Mouse (Mus musculus): ENCODE measurements at regions not wholly inside any gene's neighbourhood (a gene's known extent, or its start where the extent isn't known, plus 50 kb on each side); places are given as distances from the start of the nearest gene placed in this dataset.
"Not testable (repeated sequence)": the region's sequence is repeated elsewhere in the genome, so short reads cannot be mapped to it uniquely, and the experiment has no call there.

DNA sequence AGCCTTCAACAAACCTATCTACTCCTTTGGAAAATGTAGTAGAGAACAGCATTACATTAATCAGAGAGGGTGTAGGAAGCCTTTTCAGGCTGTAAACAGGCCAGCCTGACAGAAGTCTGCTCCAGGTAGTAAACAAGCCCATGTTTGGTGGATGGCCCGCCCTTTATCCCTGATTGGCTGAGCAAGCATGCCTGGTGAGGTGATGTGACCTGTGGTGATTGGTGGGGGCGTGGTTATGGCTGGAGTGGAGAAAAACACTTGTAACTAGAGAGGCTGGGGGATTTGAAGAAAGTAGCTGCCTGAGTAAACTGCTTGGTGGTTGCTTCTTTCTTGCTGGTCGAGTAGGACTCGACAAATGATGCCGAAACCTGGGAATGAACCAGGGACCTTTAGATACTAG is 621.3 kb upstream of the Dsel start:
- H3K36me3 ChIP-seq; H3K4me3 ChIP-seq; H3K4me1 ChIP-seq; H3K27ac ChIP-seq; H3K27me3 ChIP-seq (ENCODE audit: low read depth, poor library complexity, severe bottlenecking); DNase-seq (ENCODE audit: low spot score); H3K9me3 ChIP-seq (replicated peaks): not testable (repeated sequence)
- 86% methylated on average over 5 of the region's 5 CpGs for WGBS

DNA sequence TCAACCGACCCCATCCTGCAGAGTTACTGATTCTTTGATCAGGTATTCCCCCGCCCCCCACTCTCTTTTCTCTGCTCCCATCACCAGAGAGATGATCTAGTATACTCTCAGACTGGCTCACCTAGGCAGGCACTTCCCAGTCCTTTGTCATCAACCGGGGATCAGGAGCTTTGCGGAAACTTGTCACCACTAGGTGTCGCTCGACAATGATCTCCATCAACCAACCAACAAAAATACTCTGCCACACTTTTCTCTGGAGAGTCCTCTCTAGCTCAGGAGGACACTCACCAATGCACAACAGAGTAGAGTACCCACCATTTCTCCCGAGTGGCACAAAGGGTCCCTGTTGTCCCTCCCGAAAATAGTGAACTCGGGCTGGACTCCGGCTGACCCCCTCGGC is 591.3 kb upstream of the Dsel start:
- no peak overlapping the region for H3K27ac ChIP-seq
- H3K27me3 ChIP-seq (ENCODE audit: low read depth, poor library complexity, severe bottlenecking), result no peaks in the 10 kb centered on the region
- no peaks in the 10 kb centered on the region for H3K9me3 ChIP-seq (replicated peaks)
- H3K36me3 ChIP-seq, result no peaks in the 10 kb centered on the region
- H3K4me1 ChIP-seq, result no peaks in the 10 kb centered on the region
- no peak overlapping the region for H3K4me3 ChIP-seq
- 34% methylated on average over 11 of the region's 11 CpGs for WGBS
- DNase-seq (ENCODE audit: low spot score), result peak; percentile 62

DNA sequence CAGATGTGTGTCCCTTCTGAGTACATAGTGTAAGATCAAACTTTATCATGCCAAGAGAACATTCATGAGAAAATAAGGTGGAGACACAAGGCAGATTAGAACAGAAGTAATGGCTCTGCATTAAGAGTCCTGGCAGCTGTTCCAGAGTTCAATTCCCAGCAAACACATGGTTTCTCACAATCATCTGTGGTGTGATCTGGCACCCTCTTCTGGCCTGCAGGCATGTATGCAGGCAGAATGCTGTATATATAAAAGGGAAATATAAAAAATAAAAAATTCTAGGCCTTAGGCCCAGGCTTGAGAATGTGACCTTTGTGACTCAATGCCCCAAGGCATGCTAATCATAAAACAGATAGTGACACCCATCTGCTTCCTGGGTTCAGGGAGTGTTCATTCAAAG is 587.7 kb upstream of the Dsel start:
- H3K27me3 ChIP-seq (ENCODE audit: low read depth, poor library complexity, severe bottlenecking), result no peaks in the 10 kb centered on the region
- no peak overlapping the region for H3K27ac ChIP-seq
- no peaks in the 10 kb centered on the region for H3K9me3 ChIP-seq (replicated peaks)
- no peak for DNase-seq (ENCODE audit: low spot score)
- no peaks in the 10 kb centered on the region for H3K36me3 ChIP-seq
- H3K4me1 ChIP-seq, result no peaks in the 10 kb centered on the region
- H3K4me3 ChIP-seq, result no peak overlapping the region

DNA sequence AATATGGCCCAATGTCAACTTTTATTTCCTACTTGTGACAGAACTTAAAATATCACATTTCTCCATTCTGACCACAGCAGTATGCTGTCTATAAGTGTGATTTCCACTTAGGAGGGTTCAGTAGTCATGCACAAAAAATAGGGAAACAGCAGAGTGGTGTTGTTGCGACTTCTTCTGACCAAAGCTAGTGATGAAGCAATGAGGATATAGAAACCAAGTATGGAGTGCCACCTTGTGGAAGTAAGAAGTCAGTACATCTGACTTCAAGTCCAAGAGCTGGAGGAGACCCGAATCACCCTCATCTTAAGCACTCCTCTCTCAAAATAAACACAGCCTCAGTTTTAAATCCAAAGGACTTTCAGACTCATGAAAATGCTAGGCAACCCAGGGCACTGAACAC is 586.9 kb upstream of the Dsel start:
- no peak for DNase-seq (ENCODE audit: low spot score)
- no peaks in the 10 kb centered on the region for H3K4me1 ChIP-seq
- WGBS, result 37% methylated on average over 2 of the region's 2 CpGs
- no peaks in the 10 kb centered on the region for H3K9me3 ChIP-seq (replicated peaks)
- no peak overlapping the region for H3K27ac ChIP-seq
- no peaks in the 10 kb centered on the region for H3K27me3 ChIP-seq (ENCODE audit: low read depth, poor library complexity, severe bottlenecking)
- no peaks in the 10 kb centered on the region for H3K36me3 ChIP-seq
- no peak overlapping the region for H3K4me3 ChIP-seq

DNA sequence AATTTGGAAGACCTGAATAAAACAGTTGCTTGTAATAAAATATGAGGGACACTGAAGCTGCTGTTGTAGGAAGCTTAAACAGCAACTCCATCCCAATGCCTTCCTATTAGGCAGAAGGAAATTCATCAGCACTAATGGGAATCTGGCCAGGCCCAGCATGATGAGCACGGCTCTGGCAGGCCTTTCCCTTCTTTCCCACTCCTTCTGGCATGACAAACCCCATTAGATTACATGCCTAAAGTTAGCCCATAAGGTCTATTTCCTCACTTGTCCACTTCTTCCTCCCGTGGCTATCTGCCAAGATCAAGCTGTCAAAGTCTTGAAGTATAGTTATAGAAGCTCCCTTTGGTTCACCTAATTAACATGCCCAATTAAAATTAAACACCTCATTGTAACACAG is 574.4 kb upstream of the Dsel start:
- Histone ChIP-seq H3K9me3 (replicated peaks) (no peaks in the 10 kb centered on the region), H3K4me1 (no peaks in the 10 kb centered on the region), H3K27ac (no peak overlapping the region), H3K4me3 (no peak overlapping the region), H3K36me3 (no peaks in the 10 kb centered on the region), H3K27me3 (ENCODE audit: low read depth, poor library complexity, severe bottlenecking) (no peaks in the 10 kb centered on the region)
- 85% methylated on average over 2 of the region's 2 CpGs for WGBS
- no peak for DNase-seq (ENCODE audit: low spot score)

DNA sequence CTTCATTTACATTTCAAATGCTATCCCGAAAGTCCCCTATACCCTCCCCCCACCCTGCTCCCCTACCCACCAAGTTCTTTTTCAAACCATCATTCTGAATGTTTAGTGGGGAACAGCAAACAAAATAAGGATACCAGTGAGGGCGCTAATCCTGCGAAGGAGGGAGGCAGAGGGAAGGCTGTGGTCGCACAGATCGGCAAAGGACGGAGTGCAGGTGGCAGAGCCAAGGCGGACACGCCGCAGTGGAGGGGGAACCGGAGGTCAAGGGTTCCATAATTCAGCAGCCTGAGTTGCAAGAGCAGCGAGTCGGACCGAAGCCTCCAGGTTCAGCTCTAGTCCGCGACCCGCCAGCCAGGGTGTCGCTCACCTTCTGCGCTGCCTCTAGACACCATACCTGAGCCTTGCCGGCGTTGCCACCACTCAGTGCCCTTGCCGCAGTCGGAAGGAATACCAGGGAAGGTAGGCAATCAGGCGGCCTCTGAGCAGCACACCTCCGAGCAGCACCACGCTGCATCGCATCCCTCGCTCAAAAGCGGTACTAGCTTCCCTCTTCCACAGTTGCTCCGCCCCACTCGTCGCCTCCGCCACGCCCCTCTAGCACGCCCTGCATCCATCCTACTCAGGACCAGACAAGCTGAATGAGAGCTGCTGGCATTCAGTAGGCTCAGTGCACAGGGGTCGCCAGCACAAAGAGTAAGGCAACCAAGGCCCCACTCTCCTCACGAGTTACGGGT is 551.8 kb upstream of the Dsel start:
- Histone ChIP-seq H3K4me3 (peak overlapping the region; percentile 53), H3K27ac (no peak overlapping the region), H3K4me1 (peaks cover 7% of the 10 kb centered on the region), H3K9me3 (replicated peaks) (no peaks in the 10 kb centered on the region), H3K36me3 (no peaks in the 10 kb centered on the region), H3K27me3 (ENCODE audit: low read depth, poor library complexity, severe bottlenecking) (peaks cover 19% of the 10 kb centered on the region)
- 4% methylated on average over 37 of the region's 37 CpGs for WGBS
- peak; percentile 50 for DNase-seq (ENCODE audit: low spot score)

DNA sequence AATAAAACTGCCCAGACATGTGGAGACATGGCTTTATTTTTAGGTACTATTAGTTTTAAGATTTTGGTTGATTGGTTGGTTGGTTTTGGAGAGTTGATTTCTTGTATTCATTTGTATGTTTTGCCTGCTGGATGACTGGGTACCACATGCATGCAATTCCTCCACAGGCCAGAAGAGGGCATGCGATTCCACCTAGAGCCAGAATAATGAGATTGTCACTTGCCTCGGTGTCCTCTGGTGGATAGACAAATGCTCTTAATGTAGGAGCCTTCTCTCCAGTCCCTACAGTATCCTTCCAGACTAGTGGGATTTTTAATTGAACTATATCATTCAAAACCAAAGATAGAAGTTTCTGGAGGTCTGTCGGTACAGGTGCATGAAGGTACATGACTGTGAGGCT is 524.1 kb upstream of the Dsel start:
- Histone ChIP-seq H3K9me3 (replicated peaks) (no peaks in the 10 kb centered on the region), H3K27ac (no peak overlapping the region), H3K27me3 (ENCODE audit: low read depth, poor library complexity, severe bottlenecking) (no peaks in the 10 kb centered on the region), H3K4me3 (no peak overlapping the region), H3K36me3 (no peaks in the 10 kb centered on the region), H3K4me1 (no peaks in the 10 kb centered on the region)
- peak; percentile 47 for DNase-seq (ENCODE audit: low spot score)
- 40% methylated on average over 3 of the region's 3 CpGs for WGBS

DNA sequence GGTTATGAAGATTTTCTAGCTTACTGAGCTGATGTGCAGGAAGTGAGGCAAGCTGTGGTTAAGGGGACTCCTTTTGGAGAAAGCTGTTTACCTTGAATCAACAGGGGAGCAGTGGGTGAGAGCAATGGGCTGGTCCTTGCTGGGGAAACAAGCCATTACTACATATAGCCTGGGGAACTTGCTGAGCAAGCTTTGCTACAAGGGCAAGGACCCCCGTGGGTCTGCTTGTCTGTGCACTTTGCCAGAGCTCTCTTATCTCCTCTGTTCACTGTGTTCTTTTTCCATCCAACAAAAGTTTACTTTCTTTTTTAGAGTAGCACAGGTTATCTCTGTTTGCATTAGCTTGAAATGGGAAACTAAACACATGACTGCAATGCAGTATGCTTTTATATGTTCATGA is 519.3 kb upstream of the Dsel start:
- no peaks in the 10 kb centered on the region for H3K27me3 ChIP-seq (ENCODE audit: low read depth, poor library complexity, severe bottlenecking)
- no peak for DNase-seq (ENCODE audit: low spot score)
- no peaks in the 10 kb centered on the region for H3K4me1 ChIP-seq
- WGBS, result 76% methylated on average over 1 of the region's 1 CpGs
- no peak overlapping the region for H3K27ac ChIP-seq
- H3K36me3 ChIP-seq, result no peaks in the 10 kb centered on the region
- no peaks in the 10 kb centered on the region for H3K9me3 ChIP-seq (replicated peaks)
- H3K4me3 ChIP-seq, result no peak overlapping the region

DNA sequence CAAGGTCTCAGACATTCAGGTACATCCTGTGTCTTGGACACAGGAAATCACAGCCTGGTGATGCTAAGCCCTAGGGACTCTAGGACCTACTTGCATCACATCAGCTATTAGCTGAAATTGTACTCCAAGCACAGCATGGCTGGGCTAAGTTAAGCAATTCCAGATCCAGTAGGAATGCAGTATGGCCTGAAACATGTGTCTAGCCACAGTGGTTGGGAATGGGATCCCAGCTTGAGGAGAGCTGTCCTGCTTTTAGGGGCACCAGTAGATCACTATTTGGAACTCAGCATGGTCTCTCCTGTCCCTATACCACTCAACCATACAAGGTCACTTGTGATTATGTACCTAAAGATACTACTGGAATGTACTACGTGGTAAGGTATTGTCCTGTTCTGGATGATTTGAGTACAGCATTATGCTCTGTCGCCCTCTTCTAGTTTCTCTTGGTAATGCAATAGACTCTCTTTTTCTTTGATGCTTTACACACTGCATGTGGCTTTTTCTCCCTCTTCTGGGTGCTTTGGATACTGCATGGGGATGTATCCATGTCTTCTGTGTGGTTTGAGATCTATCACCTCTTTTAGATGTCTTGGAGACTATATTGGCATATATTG is 515.0 kb upstream of the Dsel start:
- WGBS, result 34% methylated on average over 2 of the region's 2 CpGs
- no peak for DNase-seq (ENCODE audit: low spot score)
- H3K4me1 ChIP-seq, result no peaks in the 10 kb centered on the region

DNA sequence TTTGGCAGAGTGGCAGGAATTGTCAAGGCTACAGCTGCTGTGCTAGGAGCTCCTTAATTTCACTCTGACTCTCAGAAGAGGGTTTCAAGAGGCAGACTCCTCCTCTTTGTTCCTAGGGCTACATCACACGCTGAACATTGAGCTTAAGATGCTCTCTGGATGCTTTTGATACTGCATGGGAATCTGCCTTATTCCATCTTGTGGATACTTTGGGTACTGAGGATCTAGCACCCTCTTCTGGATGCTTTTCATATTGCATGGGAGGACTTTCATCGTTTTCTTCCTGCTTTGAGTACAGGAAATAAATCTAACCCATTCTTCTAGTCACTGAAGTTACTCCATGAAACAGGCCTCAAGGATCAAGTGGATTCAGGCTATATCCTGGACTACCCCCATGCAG is 513.9 kb upstream of the Dsel start:
- no peaks in the 10 kb centered on the region for H3K4me1 ChIP-seq
- peak; percentile 33 for DNase-seq (ENCODE audit: low spot score)
- no peak overlapping the region for H3K4me3 ChIP-seq
- no peak overlapping the region for H3K27ac ChIP-seq
- H3K9me3 ChIP-seq (replicated peaks), result no peaks in the 10 kb centered on the region
- WGBS, result 17% methylated on average over 2 of the region's 2 CpGs
- no peaks in the 10 kb centered on the region for H3K27me3 ChIP-seq (ENCODE audit: low read depth, poor library complexity, severe bottlenecking)
- no peaks in the 10 kb centered on the region for H3K36me3 ChIP-seq

More for the DNA sequence above, 515.0 kb upstream of the Dsel start:
- no peaks in the 10 kb centered on the region for H3K9me3 ChIP-seq (replicated peaks)
- no peak overlapping the region for H3K4me3 ChIP-seq
- no peaks in the 10 kb centered on the region for H3K27me3 ChIP-seq (ENCODE audit: low read depth, poor library complexity, severe bottlenecking)
- H3K36me3 ChIP-seq, result no peaks in the 10 kb centered on the region
- no peak overlapping the region for H3K27ac ChIP-seq

DNA sequence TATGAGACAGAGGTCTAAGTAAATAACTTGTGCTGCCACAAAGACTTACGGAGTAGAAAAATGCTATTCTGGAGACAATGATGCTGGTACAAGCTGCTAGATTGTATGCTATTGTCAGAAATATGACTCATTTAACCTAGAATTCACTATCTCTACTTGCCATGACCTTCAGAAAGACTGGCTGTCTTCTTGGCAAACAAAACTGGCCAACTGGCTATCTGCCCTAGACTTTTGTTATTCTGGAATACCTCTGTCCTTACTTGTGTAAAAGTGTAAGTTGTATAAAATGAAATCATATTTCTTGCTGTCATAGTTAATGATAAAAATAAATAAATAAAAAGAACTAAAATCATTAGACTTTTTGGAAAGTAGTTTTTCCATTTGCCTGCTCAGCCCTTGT is 491.1 kb upstream of the Dsel start:
- no peak overlapping the region for H3K27ac ChIP-seq
- no peak for DNase-seq (ENCODE audit: low spot score)
- H3K36me3 ChIP-seq, result no peaks in the 10 kb centered on the region
- H3K27me3 ChIP-seq (ENCODE audit: low read depth, poor library complexity, severe bottlenecking), result no peaks in the 10 kb centered on the region
- H3K4me3 ChIP-seq, result no peak overlapping the region
- no peaks in the 10 kb centered on the region for H3K4me1 ChIP-seq
- H3K9me3 ChIP-seq (replicated peaks), result no peaks in the 10 kb centered on the region
- WGBS, result 92% methylated on average over 1 of the region's 1 CpGs
